Mouse (Mus musculus) midbrain, embryonic 12.5 days (tissue): ENCODE results near the gene Elmo1. TPM values are rescaled to one million over a fixed set of nuclear protein-coding genes. Genes with fewer than 3 reads are reported as not detected.

ENCODE experiments used
- ATAC-seq: fragments of 200-750 bp; cut with Nextera tagmentation; 2 replicates; pipeline ENCODE4 v1.8.0; 2017; ENCODE audit warnings: low read depth, moderate TSS enrichment, moderate library complexity; ENCODE audit not compliant: low FRiP score
- H3K27ac ChIP-seq: fragments of 300-500 bp; sonication (generic); replicated peaks from 2 replicates; pipeline ENCODE4 v1.5.1; 2016; ENCODE audit warnings: mild to moderate bottlenecking
- H3K27me3 ChIP-seq: fragments of 300-500 bp; sonication (generic); 2 replicates; pipeline ENCODE4 v1.6.1; 2016; ENCODE audit warnings: mild to moderate bottlenecking
- H3K36me3 ChIP-seq: fragments of 300-500 bp; sonication (generic); 2 replicates; pipeline ENCODE4 v1.6.1; 2016
- H3K4me1 ChIP-seq: fragments of 300-500 bp; sonication (generic); 2 replicates; pipeline ENCODE4 v1.6.1; 2016
- H3K4me2 ChIP-seq: fragments of 300-500 bp; sonication (generic); replicated peaks from 2 replicates; pipeline ENCODE4 v1.6.1; 2016; ENCODE audit warnings: mild to moderate bottlenecking, moderate library complexity
- H3K4me3 ChIP-seq: fragments of 300-500 bp; sonication (generic); 2 replicates; pipeline ENCODE4 v1.5.1; 2016; ENCODE audit warnings: mild to moderate bottlenecking
- H3K9ac ChIP-seq: fragments of 300-500 bp; sonication (generic); replicated peaks from 2 replicates; pipeline ENCODE4 v1.6.1; 2016; ENCODE audit warnings: mild to moderate bottlenecking, moderate library complexity
- H3K9me3 ChIP-seq: fragments of 300-500 bp; sonication (generic); 2 replicates; pipeline ENCODE4 v1.6.1; 2016; ENCODE audit warnings: mild to moderate bottlenecking
- WGBS: fragments of 180-500 bp; shearing (Covaris S2); methylation state at CpG from one replicate; pipeline ENCODE4 v1.1.7; 2016; 5-methylcytosine and 5-hydroxymethylcytosine counted together
- polyA plus RNA-seq: library from polyadenylated mRNA; unstranded; fragments of >200 nt; fragmentation: Nextera tagmentation; extraction: Ambion mirVana; gene quantifications from 2 replicates; pipeline ENCODE4 v1.2.1, GENCODE M21; 2016

The Elmo1 gene
- polyA plus RNA-seq, 1 experiment from 2014 or later, result 25.5 TPM

DNA sequence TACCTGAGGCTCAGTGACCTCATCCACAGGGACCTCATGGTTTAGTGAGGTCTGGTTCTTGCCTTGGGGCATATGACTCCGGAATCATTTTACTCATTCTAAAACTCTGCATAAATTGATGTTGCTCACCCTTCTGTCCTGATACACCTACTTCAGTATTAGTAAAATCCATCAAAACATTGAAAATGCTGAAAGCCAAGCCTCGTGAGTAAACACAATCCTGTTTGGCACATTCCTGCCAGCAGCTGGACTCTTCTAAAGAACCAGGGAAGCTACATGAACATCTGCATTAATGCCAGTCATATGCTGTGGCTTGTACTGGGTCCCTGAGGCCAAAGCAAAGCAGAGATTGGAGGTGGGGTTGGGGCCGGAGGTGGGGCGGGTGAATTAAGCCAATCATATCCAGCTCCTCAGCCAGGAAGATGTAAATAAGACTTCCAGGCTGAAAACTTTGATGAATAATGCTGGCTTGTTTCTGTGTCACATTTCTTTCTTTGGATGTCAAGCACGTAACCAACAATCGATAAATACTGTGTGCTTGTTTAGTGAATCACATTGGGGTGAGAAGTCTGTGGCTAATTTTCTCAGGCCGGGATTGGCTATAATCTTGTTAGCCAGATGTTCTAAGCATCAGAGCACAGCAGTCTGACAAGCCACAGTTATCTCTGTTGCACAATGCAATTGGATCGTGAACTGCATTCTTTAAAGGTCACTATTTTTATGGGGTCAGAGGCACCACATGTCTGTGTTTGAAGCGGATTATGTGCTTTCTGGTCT, 24.9 kb downstream of the Elmo1 start:
- Histone ChIP-seq H3K27me3 (no peaks in the 10 kb centered on the region), H3K4me2 (no peak overlapping the region), H3K4me3 (no peak overlapping the region), H3K9me3 (no peaks in the 10 kb centered on the region), H3K27ac (no peak overlapping the region), H3K4me1 (peaks cover 16% of the 10 kb centered on the region), H3K36me3 (no peaks in the 10 kb centered on the region), H3K9ac (no peak overlapping the region)
- ATAC-seq, result no peak
- WGBS, result 43% methylated on average over 9 of the region's 9 CpGs

DNA sequence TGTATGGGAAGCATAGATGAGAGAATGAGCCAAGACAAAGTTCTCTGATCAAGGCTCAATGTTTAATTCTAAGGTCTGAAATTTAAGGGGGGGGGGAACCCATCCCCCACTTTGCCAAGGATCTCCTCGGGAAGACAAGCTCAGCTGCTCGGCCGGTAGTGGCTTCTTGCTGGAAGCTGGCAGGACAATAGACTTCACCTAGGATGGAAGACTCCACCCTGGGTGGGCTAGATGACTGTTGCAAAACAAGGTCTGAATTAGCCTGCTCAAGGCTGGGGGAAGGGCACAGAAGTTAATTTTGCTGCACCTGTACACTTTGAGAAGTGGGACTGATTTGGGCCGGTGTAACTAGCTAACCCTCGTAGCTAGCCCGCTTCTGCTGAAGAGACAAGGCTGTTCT, 25.6 kb downstream of the Elmo1 start:
- Histone ChIP-seq H3K4me1 (peaks cover 16% of the 10 kb centered on the region), H3K27ac (no peak overlapping the region), H3K4me2 (no peak overlapping the region), H3K36me3 (no peaks in the 10 kb centered on the region), H3K9me3 (no peaks in the 10 kb centered on the region), H3K27me3 (no peaks in the 10 kb centered on the region), H3K4me3 (no peak overlapping the region), H3K9ac (no peak overlapping the region)
- no peak for ATAC-seq
- WGBS, result 42% methylated on average over 6 of the region's 6 CpGs

DNA sequence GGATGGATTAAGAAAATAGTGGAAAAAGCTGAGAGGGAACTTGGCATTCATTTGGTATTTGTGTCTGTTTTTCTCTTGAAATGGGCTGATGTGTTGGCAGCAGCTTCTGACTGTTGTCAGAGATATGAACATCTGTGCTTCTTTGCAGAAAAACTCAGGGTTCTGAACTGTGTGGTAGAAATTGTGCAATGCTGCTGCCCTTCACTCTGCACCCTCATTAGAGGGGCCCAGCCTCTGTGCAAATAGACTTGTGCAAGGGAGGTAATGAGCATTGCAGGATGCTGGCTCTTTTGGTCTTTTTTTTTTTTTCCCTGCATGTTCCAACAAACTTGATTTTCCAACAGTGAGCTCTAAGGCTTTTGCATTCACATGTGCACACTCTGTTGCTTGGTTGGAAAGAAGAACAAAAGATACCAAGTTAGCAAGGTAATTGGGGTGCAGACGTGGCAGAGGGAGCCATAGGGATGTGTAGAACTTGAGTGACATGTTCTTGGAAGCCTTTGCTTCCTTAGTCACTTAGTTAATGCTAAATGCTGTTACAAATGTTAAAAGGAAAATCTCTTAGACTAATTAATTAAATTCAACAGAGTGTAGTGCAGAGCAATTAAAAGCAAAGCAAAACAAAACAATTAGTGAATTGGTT, 26.6 kb downstream of the Elmo1 start:
- WGBS, result 73% methylated on average over 1 of the region's 1 CpGs
- Histone ChIP-seq H3K27ac (no peak overlapping the region), H3K9ac (no peak overlapping the region), H3K4me2 (no peak overlapping the region), H3K27me3 (no peaks in the 10 kb centered on the region), H3K4me1 (peaks cover 16% of the 10 kb centered on the region), H3K36me3 (no peaks in the 10 kb centered on the region), H3K4me3 (no peak overlapping the region), H3K9me3 (no peaks in the 10 kb centered on the region)
- peak; percentile 54; the same call in 1 of the 2 replicates for ATAC-seq

DNA sequence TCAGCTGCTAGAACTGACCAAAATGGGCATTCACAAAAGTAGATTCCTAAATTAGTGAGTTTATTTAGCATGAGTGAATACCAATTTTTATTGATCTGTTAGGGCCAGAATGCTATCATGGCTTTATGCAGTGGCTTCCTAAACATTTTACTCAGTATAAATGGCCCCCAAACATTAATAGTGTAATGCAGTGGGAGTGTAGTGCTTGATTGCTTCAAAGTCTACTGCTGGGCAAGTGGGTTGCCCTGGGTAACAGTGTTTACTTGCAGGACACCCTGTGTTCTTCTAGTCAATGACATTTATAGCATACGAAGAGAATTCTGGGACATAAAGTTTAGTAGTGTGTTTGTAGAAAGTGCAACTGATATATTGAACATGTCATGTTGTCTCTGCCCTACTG, 27.3 kb downstream of the Elmo1 start:
- 79% methylated on average over 1 of the region's 1 CpGs for WGBS
- H3K27ac ChIP-seq, result no peak overlapping the region

DNA sequence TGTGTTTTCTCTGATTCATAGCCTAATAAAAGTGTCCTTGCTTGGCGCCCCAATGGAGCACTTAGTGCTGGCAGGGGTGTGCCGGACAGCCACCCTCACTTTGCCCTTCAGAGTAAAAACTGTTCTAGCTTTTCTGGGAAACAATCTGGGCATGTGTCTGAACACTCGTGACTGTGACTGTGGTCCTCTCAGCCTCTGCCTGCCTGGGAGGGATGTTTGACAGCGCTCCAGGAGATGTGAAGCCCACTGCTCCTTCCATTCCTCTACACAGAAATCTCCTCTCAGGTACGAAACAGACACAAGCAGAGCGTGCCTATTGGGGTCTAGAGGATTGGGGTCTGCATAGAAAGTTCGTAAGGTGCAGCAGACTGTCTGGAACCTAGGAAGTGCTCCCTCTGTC, 28.5 kb downstream of the Elmo1 start:
- peaks cover 16% of the 10 kb centered on the region for H3K4me1 ChIP-seq
- no peaks in the 10 kb centered on the region for H3K9me3 ChIP-seq
- 86% methylated on average over 7 of the region's 7 CpGs for WGBS
- H3K4me3 ChIP-seq, result no peak overlapping the region
- H3K27ac ChIP-seq, result no peak overlapping the region
- H3K4me2 ChIP-seq, result no peak overlapping the region
- no peaks in the 10 kb centered on the region for H3K27me3 ChIP-seq
- H3K9ac ChIP-seq, result no peak overlapping the region
- no peaks in the 10 kb centered on the region for H3K36me3 ChIP-seq
- ATAC-seq, result no peak

More for the DNA sequence above, 27.3 kb downstream of the Elmo1 start:
- Histone ChIP-seq H3K9ac (no peak overlapping the region), H3K4me2 (no peak overlapping the region), H3K4me3 (no peak overlapping the region), H3K9me3 (no peaks in the 10 kb centered on the region), H3K36me3 (no peaks in the 10 kb centered on the region), H3K4me1 (peaks cover 16% of the 10 kb centered on the region), H3K27me3 (no peaks in the 10 kb centered on the region)
- no peak for ATAC-seq

DNA sequence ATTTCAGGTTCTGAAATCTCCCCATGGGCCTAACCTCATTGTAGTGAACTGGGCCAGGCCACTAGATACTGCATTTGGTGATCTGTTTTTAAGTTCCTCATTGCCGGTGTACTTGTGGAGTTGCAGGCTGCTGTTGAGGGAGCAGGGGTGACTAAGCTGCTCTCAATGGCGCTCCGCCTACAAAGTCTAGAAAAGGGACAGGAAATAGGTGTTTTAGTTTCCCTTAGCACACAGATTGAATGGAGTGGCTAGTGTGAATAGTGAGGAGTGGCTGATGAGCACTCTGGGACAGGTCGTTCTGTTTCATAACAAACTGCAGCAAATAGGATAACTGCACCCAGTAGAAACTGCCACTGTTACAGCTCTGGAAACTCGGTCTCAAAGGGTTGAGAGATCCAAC, 30.3 kb downstream of the Elmo1 start:
- no peaks in the 10 kb centered on the region for H3K27me3 ChIP-seq
- H3K4me1 ChIP-seq, result peaks cover 13% of the 10 kb centered on the region; the same call in 1 of the 2 replicates
- ATAC-seq, result no peak
- H3K9ac ChIP-seq, result no peak overlapping the region
- no peak overlapping the region for H3K4me2 ChIP-seq
- 85% methylated on average over 5 of the region's 5 CpGs for WGBS
- H3K4me3 ChIP-seq, result no peak overlapping the region
- no peaks in the 10 kb centered on the region for H3K9me3 ChIP-seq
- H3K27ac ChIP-seq, result no peak overlapping the region
- H3K36me3 ChIP-seq, result no peaks in the 10 kb centered on the region

DNA sequence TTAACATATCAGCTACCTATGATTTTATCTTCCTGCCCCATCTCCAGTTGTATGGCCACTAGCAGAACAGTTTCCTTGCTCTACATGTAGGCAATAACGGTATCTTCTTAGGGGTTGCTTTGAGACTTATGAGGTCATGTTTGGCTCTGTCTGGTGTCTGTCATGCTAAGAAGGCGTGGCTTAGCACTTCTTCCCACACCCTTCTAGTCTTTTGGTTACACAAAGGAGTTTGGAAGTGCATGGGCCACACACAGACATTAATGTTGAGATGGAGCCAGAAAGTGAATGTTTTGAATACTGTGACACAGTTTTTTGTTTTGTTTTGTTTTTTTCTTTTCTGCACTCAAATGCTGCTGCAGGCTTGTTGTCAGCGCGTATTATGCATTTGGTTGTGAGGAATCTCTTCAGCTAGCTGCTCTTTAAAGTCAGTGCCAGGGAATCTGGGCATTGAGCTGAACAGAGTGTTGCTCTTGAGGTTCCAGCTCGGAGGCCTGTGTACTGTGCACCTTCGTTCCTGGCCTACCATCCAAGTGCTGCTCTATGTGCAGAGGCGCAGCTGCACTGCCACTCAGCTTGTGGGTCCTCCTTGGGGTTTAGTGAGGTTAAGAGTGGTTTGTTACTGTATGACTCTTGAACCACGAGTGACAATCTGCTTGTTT, 31.1 kb downstream of the Elmo1 start:
- Histone ChIP-seq H3K9me3 (no peaks in the 10 kb centered on the region), H3K4me3 (no peak overlapping the region), H3K4me1 (peaks cover 5% of the 10 kb centered on the region; the same call in 1 of the 2 replicates), H3K9ac (no peak overlapping the region), H3K36me3 (no peaks in the 10 kb centered on the region), H3K27ac (no peak overlapping the region), H3K27me3 (no peaks in the 10 kb centered on the region), H3K4me2 (no peak overlapping the region)
- WGBS, result 90% methylated on average over 8 of the region's 8 CpGs
- no peak for ATAC-seq

DNA sequence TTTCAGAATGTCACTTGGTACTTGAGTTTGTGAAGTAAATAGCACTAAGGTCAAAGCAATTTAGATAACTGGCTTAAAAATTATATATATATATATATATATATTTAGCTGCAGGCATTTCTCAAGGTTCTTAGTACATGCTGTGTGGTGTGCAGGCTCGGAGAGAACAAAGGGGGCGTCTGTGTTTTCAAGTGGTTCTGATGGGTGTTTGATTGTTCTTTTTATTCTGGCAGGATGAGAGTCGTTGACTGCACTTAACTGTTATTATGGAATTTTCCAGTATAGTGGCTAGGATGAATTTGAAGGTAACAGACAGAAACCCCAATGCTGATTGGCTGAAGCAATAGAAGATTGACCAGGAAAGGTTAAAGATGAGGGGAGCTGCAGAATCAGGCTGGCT, 33.6 kb downstream of the Elmo1 start:
- no peak overlapping the region for H3K4me2 ChIP-seq
- H3K9me3 ChIP-seq, result no peaks in the 10 kb centered on the region
- H3K27ac ChIP-seq, result no peak overlapping the region
- H3K9ac ChIP-seq, result no peak overlapping the region
- no peaks in the 10 kb centered on the region for H3K36me3 ChIP-seq
- H3K4me3 ChIP-seq, result no peak overlapping the region
- H3K27me3 ChIP-seq, result no peaks in the 10 kb centered on the region
- ATAC-seq, result no peak
- H3K4me1 ChIP-seq, result no peaks in the 10 kb centered on the region
- WGBS, result 55% methylated on average over 3 of the region's 3 CpGs

DNA sequence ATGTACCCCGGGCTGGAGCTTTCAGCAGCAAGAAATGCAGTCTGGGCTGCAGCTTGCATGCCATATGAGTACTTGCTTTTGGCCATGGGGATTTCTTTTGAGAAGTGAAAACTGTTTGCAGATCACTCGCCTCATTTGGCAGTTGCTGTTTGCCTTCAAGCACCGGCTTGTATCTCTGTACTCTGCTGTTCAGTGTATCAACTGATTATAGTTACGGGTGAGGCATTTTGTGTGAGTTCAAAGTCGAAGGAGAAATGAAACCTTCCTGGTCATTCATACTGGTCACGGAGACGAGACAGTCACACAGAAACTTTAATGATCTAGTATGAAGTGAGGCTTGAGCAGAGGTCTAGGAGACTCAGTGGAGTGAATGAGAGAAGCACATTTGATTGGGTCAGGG, 34.6 kb downstream of the Elmo1 start:
- ATAC-seq, result no peak
- no peaks in the 10 kb centered on the region for H3K27me3 ChIP-seq
- WGBS, result 77% methylated on average over 7 of the region's 7 CpGs

DNA sequence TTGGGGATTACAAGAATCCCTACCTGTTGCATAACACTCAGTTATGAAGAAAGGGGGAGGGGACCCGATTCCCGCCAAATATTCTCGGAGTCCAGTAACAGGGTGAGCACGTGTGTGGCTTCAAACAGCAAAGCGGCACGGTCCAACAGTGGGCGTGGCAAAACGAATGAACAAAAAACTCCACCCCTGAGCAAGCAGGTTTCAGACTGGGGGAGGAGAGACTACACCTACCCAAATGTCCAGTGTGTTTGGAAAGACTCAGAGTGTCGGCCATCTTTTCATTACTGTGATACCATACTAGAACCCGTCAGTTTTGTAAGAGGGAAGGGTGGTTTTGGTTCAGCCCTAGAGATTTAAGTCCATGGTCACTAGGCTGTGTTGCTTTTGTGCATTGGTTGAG, 35.4 kb downstream of the Elmo1 start:
- Histone ChIP-seq H3K4me1 (no peaks in the 10 kb centered on the region), H3K36me3 (no peaks in the 10 kb centered on the region), H3K9ac (no peak overlapping the region), H3K27me3 (no peaks in the 10 kb centered on the region), H3K27ac (no peak overlapping the region), H3K4me3 (no peak overlapping the region), H3K9me3 (no peaks in the 10 kb centered on the region), H3K4me2 (no peak overlapping the region)
- ATAC-seq, result no peak
- WGBS, result 93% methylated on average over 10 of the region's 10 CpGs

More for the DNA sequence above, 34.6 kb downstream of the Elmo1 start:
- Histone ChIP-seq H3K4me2 (no peak overlapping the region), H3K9ac (no peak overlapping the region), H3K36me3 (no peaks in the 10 kb centered on the region), H3K9me3 (no peaks in the 10 kb centered on the region), H3K27ac (no peak overlapping the region), H3K4me1 (no peaks in the 10 kb centered on the region), H3K4me3 (no peak overlapping the region)

DNA sequence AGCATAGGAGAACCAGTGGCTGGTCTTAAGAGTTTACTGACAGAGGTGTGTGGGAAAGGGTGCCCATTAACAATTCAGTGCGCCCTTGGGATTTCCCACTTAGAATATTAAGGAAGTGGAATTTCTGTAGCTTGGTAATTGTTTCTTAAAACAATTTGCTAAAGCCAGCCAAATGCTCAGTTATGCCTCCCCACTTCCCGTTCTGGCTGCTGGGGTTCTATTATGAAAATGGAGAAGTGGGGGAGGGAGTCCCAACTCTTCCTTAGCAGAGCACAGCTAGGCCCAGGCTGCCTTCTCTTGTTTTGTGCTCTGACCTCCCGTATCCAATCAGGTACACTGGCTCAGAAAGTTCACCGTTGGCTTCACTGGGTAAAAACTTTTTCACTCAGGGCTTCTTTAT, 37.2 kb downstream of the Elmo1 start:
- ATAC-seq, result no peak

DNA sequence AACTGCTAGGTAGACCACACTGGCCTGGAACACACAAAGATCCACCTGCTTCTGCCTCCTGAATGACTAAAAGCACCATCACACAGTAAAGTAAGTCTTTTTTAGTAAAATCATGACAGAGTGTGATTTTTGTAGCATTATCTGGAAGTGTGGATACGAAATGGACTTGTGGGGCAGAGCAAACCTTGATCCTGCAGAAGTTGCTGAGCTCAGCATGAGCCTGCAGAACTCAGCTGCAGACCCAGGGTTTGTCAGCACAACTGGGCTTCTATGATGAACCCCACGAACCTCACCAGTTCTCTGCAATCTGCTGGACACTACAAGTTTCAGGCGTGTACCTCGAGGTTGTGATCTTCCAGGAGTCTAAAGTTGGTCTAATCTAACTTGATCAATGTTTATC, 37.7 kb downstream of the Elmo1 start:
- ATAC-seq, result no peak
- Histone ChIP-seq H3K9ac (no peak overlapping the region), H3K4me3 (no peak overlapping the region), H3K27ac (no peak overlapping the region), H3K9me3 (no peaks in the 10 kb centered on the region), H3K27me3 (no peaks in the 10 kb centered on the region), H3K36me3 (no peaks in the 10 kb centered on the region), H3K4me1 (no peaks in the 10 kb centered on the region), H3K4me2 (no peak overlapping the region)
- WGBS, result 93% methylated on average over 4 of the region's 4 CpGs

More for the DNA sequence above, 37.2 kb downstream of the Elmo1 start:
- WGBS, result 76% methylated on average over 4 of the region's 4 CpGs
- Histone ChIP-seq H3K4me1 (no peaks in the 10 kb centered on the region), H3K27me3 (no peaks in the 10 kb centered on the region), H3K9ac (no peak overlapping the region), H3K9me3 (no peaks in the 10 kb centered on the region), H3K4me3 (no peak overlapping the region), H3K4me2 (no peak overlapping the region), H3K27ac (no peak overlapping the region), H3K36me3 (no peaks in the 10 kb centered on the region)
